Mouse (Mus musculus) C2C12 (cell line): ENCODE results near the gene Dbx2. TPM values are rescaled to one million over a fixed set of nuclear protein-coding genes. Genes with fewer than 3 reads are reported as not detected.

Source experiments
- H3K27me3 ChIP-seq: one replicate; pipeline ENCODE4 v1.6.1; 2011; ENCODE audit not compliant: control insufficient read depth, insufficient read depth, insufficient read length
- H3K36me3 ChIP-seq: one replicate; pipeline ENCODE4 v1.6.1; 2011; ENCODE audit not compliant: control insufficient read depth, insufficient read depth
- H3K4me3 ChIP-seq: one replicate; pipeline ENCODE4 v1.5.1; 2011; ENCODE audit warnings: mild to moderate bottlenecking, control low read depth; ENCODE audit not compliant: poor library complexity, insufficient read depth, severe bottlenecking
- H3K79me2 ChIP-seq: one replicate; pipeline ENCODE4 v1.6.1; 2011; ENCODE audit not compliant: control insufficient read depth, insufficient read depth
- H3K79me3 ChIP-seq: one replicate; pipeline ENCODE4 v1.6.1; 2011; ENCODE audit warnings: low read depth, control low read depth
- H3ac ChIP-seq: one replicate; pipeline ENCODE3; 2011; ENCODE audit warnings: low read depth; ENCODE audit not compliant: control insufficient read depth, insufficient read length
- CEBPB ChIP-seq: IDR thresholded peaks from one replicate; pipeline ENCODE4 v1.6.1; 2011; ENCODE audit warnings: low read depth, mild to moderate bottlenecking, control low read depth, moderate library complexity
- CTCF ChIP-seq: IDR thresholded peaks from one replicate; pipeline ENCODE4 v1.5.1; 2011; ENCODE audit not compliant: control insufficient read depth, insufficient read depth, insufficient read length
- FOSL1 ChIP-seq: IDR thresholded peaks from one replicate; pipeline ENCODE4 v1.8.0; 2011; ENCODE audit warnings: mild to moderate bottlenecking, low read length; ENCODE audit not compliant: poor library complexity, insufficient read depth, severe bottlenecking
- MAX ChIP-seq: IDR thresholded peaks from one replicate; pipeline ENCODE4 v1.6.1; 2011; ENCODE audit warnings: mild to moderate bottlenecking, control low read depth
- MYOD1 ChIP-seq: IDR thresholded peaks from one replicate; pipeline ENCODE4 v1.6.1; 2011; ENCODE audit warnings: low read depth; ENCODE audit not compliant: control insufficient read depth, insufficient read length
- MYOG ChIP-seq: IDR thresholded peaks from one replicate; pipeline ENCODE4 v1.6.1; 2011; ENCODE audit not compliant: control insufficient read depth, insufficient read length; ENCODE audit errors: extremely low read depth
- USF1 ChIP-seq: IDR thresholded peaks from one replicate; pipeline ENCODE4 v1.6.1; 2011; ENCODE audit warnings: low read depth, mild to moderate bottlenecking, control low read depth, moderate library complexity
- polyA plus RNA-seq: library from polyadenylated mRNA; unstranded; fragments of >200 nt; fragmentation: generic; extraction: Trizol; gene quantifications from one replicate; pipeline ENCODE4 v1.2.1, GENCODE M21; 2012; ENCODE audit warnings: missing spikeins

Dbx2 gene
- polyA plus RNA-seq, 1 experiment: not detected

GRCm38 (mm10) chr15:95612600-95612999 is 43.2 kb downstream of the Dbx2 start:
- no peak for TF ChIP-seq USF1
- no peak for TF ChIP-seq FOSL1
- TF ChIP-seq MAX: peak; percentile 25
- TF ChIP-seq CEBPB: no peak
- Histone ChIP-seq H3K79me3 (no peaks in the 10 kb centered on the region), H3ac (no peak overlapping the region)

GRCm38 (mm10) chr15:95601179-95601578 is 54.6 kb downstream of the Dbx2 start:
- no peak for TF ChIP-seq MYOG
- no peak for TF ChIP-seq MAX
- TF ChIP-seq FOSL1: no peak
- no peak for TF ChIP-seq MYOD1
- no peak for TF ChIP-seq USF1
- no peak for TF ChIP-seq CTCF
- no peak for TF ChIP-seq CEBPB
- H3K4me3 ChIP-seq: no peak overlapping the region
- H3K79me3 ChIP-seq: no peaks in the 10 kb centered on the region
- H3K79me2 ChIP-seq: no peaks in the 10 kb centered on the region
- H3K27me3 ChIP-seq: no peaks in the 10 kb centered on the region
- no peak overlapping the region for H3ac ChIP-seq
- no peaks in the 10 kb centered on the region for H3K36me3 ChIP-seq

More at GRCm38 (mm10) chr15:95612600-95612999, 43.2 kb downstream of the Dbx2 start:
- H3K36me3 ChIP-seq: no peaks in the 10 kb centered on the region
- no peak overlapping the region for H3K4me3 ChIP-seq
- H3K79me2 ChIP-seq: no peaks in the 10 kb centered on the region
- no peaks in the 10 kb centered on the region for H3K27me3 ChIP-seq

DNA sequence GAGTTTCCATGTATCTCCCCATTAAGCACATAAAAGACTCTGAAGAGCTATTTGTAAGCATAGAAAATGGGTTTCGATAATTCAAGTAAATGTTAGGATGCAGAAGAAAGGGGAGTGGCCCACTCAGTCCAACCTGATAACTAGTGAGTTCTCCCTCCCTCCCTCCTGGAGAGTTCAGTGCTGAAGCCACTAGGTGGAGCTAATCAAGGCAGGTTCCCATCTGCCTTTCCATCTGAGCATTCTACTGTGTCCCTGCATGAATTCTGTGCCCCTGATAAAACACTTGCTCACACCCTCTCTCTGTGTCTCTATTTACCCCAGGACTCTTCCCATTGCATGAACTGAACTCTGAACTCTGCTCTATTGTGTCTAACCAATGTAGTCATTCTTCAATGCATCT is 57.1 kb downstream of the Dbx2 start:
- no peaks in the 10 kb centered on the region for H3K79me3 ChIP-seq
- no peak overlapping the region for H3K4me3 ChIP-seq
- no peak overlapping the region for H3ac ChIP-seq
- H3K79me2 ChIP-seq: no peaks in the 10 kb centered on the region
- H3K36me3 ChIP-seq: no peaks in the 10 kb centered on the region
- TF ChIP-seq CTCF: peak; percentile 21
- no peak for TF ChIP-seq MAX
- no peaks in the 10 kb centered on the region for H3K27me3 ChIP-seq

- Histone ChIP-seq H3ac (no peak overlapping the region), H3K79me2 (no peaks in the 10 kb centered on the region), H3K4me3 (no peak overlapping the region), H3K36me3 (no peaks in the 10 kb centered on the region), H3K27me3 (peaks cover 28% of the 10 kb centered on the region), H3K79me3 (no peaks in the 10 kb centered on the region)
- TF ChIP-seq USF1: no peak
- TF ChIP-seq MAX: no peak
- TF ChIP-seq CEBPB: no peak
- no peak for TF ChIP-seq FOSL1
- TF ChIP-seq MYOD1: no peak
- TF ChIP-seq MYOG: no peak
- TF ChIP-seq CTCF: no peak
Measured at GRCm38 (mm10) chr15:95586906-95587305, 68.9 kb downstream of the Dbx2 start.

DNA sequence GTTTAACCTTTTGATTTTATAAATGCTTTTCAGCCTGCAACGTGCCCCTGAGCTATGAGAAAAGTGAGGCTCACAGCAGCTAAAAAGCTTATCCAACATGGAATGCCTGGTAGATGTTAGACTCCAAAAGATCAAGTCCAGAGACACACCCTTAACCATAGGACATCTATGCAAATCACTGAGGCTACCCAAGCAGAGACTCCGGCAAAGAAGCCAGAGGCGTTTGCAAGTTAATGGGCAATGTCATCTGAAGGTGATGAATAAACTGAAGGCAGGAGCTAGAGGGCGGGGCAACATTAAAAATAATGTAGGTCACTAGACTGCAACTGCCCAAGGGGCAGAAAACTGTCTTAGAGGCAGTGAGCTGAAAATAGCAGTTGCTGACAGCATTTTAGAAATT is 70.9 kb downstream of the Dbx2 start:
- no peaks in the 10 kb centered on the region for H3K79me3 ChIP-seq
- H3K27me3 ChIP-seq: peaks cover 39% of the 10 kb centered on the region
- H3K36me3 ChIP-seq: no peaks in the 10 kb centered on the region
- H3K79me2 ChIP-seq: no peaks in the 10 kb centered on the region
- no peak overlapping the region for H3K4me3 ChIP-seq
- TF ChIP-seq USF1: no peak
- no peak for TF ChIP-seq FOSL1
- no peak for TF ChIP-seq MYOG
- TF ChIP-seq CEBPB: no peak
- TF ChIP-seq CTCF: no peak
- no peak for TF ChIP-seq MAX
- TF ChIP-seq MYOD1: no peak
- no peak overlapping the region for H3ac ChIP-seq

DNA sequence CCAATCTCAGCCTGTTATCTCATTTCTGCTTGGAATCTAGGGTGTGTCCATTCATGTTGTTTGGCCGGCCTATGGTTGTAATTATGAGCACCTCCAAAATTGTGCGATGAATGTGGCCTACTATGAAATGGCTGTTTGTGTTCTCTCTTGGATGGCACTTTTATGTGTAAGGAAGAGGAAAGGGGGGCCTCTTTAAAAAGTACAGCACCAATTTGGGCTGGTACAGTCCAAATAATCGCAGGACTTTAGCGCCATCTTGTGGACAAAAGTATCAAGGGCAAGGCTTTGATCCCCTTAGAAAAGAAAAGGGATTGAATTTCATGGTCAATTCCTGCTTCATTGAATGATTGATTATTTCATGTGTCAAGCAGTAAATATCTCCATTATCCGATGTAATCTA is 81.1 kb downstream of the Dbx2 start:
- Histone ChIP-seq H3K27me3 (peaks cover 32% of the 10 kb centered on the region), H3K79me2 (no peaks in the 10 kb centered on the region), H3K36me3 (no peaks in the 10 kb centered on the region), H3ac (no peak overlapping the region), H3K79me3 (no peaks in the 10 kb centered on the region), H3K4me3 (no peak overlapping the region)
- TF ChIP-seq CEBPB: no peak
- TF ChIP-seq MYOD1: no peak
- no peak for TF ChIP-seq MAX
- no peak for TF ChIP-seq FOSL1
- TF ChIP-seq CTCF: no peak
- no peak for TF ChIP-seq MYOG
- no peak for TF ChIP-seq USF1

Other genes starting within 250 kb of the Dbx2 start
- gene Nell2, start 127.4 kb downstream of the Dbx2 start, polyA plus RNA-seq: 0.62 TPM
- gene Ano6, start 134.9 kb upstream of the Dbx2 start, polyA plus RNA-seq: 73.2 TPM